Mouse (Mus musculus) layer of hippocampus, postnatal 14 days (tissue): ENCODE results near the gene Rcn3. TPM values are rescaled to one million over a fixed set of nuclear protein-coding genes. Genes with fewer than 3 reads are reported as not detected.
"Not testable (repeated sequence)": the region's sequence is repeated elsewhere in the genome, so short reads cannot be mapped to it uniquely, and the experiment has no call there.

Experiments used
- DNase-seq, 2 experiments: peaks; one replicate each; pipeline ENCODE4 v3.0.0; 2021 to 2022; ENCODE audit warnings: low spot score in 2 of 2, mixed read lengths in 1 of 2
- total RNA-seq, 2 experiments: library from RNA; stranded (reverse); gene quantifications; 2 replicates each; pipeline ENCODE4 v1.2.3; 2021

The Rcn3 gene
- total RNA-seq, 2 experiments from 2014 or later = 10.3 to 13.8 TPM

- DNase-seq = no peak
Measured at GRCm38 (mm10) chr7:45125144-45125600, 33.2 kb upstream of the Rcn3 start.

- peak; percentile 98 to 99 for DNase-seq
Measured at GRCm38 (mm10) chr7:45124224-45125143, 32.5 kb upstream of the Rcn3 start, which contains the start of gene Rps11. Rps11 (minus strand) TSS chr7:45124439.

- no peak for DNase-seq
Measured at GRCm38 (mm10) chr7:45123186-45123570, 31.2 kb upstream of the Rcn3 start.

- DNase-seq = no peak
Measured at GRCm38 (mm10) chr7:45122561-45123185, 30.7 kb upstream of the Rcn3 start.

GRCm38 (mm10) chr7:45121966-45122365 is 29.9 kb upstream of the Rcn3 start:
- no peak for DNase-seq

- no peak for DNase-seq
Measured at GRCm38 (mm10) chr7:45121404-45121803, 29.4 kb upstream of the Rcn3 start.

- no peak for DNase-seq
Measured at GRCm38 (mm10) chr7:45119780-45120709, 28.0 kb upstream of the Rcn3 start.

GRCm38 (mm10) chr7:45118336-45118735 is 26.3 kb upstream of the Rcn3 start:
- no peak for DNase-seq

- DNase-seq = no peak
Measured at GRCm38 (mm10) chr7:45117566-45117965, 25.5 kb upstream of the Rcn3 start.

GRCm38 (mm10) chr7:45113476-45113875 is 21.5 kb upstream of the Rcn3 start:
- DNase-seq = no peak

- no peak for DNase-seq
Measured at GRCm38 (mm10) chr7:45112529-45112928, 20.5 kb upstream of the Rcn3 start.

- no peak for DNase-seq
Measured at GRCm38 (mm10) chr7:45111940-45112339, 19.9 kb upstream of the Rcn3 start.

- DNase-seq = not testable (repeated sequence)
Measured at GRCm38 (mm10) chr7:45110089-45110488, 18.1 kb upstream of the Rcn3 start.

- DNase-seq = no peak
Measured at GRCm38 (mm10) chr7:45107052-45107645, 15.1 kb upstream of the Rcn3 start.

GRCm38 (mm10) chr7:45106441-45106840 is 14.4 kb upstream of the Rcn3 start:
- no peak for DNase-seq

GRCm38 (mm10) chr7:45105491-45105890 is 13.5 kb upstream of the Rcn3 start:
- DNase-seq = no peak

- DNase-seq = no peak
Measured at GRCm38 (mm10) chr7:45104941-45105340, 12.9 kb upstream of the Rcn3 start.

GRCm38 (mm10) chr7:45103652-45104180 is 11.7 kb upstream of the Rcn3 start, which contains the start of gene Fcgrt:
Fcgrt (minus strand) TSS chr7:45103851.
- DNase-seq = peak in 1 of 2 experiments; percentile 67

- DNase-seq = no peak
Measured at GRCm38 (mm10) chr7:45102940-45103585, 11.0 kb upstream of the Rcn3 start.

GRCm38 (mm10) chr7:45102441-45102840 is 10.4 kb upstream of the Rcn3 start:
- DNase-seq = no peak
